Mouse (Mus musculus) megakaryocyte, adult 5-6 weeks (primary cell): ENCODE measurements around the gene Mthfd1l. TPM values are rescaled to one million over a fixed set of nuclear protein-coding genes. Genes with fewer than 3 reads are reported as not detected.
A peak's percentile ranks its signal among the peaks of the same experiment; 100 is the strongest.

Experiments
- ATAC-seq: 2 replicates; pipeline ENCODE4 v1.8.0; 2016; ENCODE audit warnings: mild to moderate bottlenecking, inconsistent platforms; ENCODE audit not compliant: poor library complexity, severe bottlenecking
- total RNA-seq, 2 experiments: library from RNA; stranded (forward) in 1 of 2; stranded (reverse) in 1 of 2; fragments of 153-499, 151-499 nt in 1 of 2; fragments of 221-1000, 200-1000 nt in 1 of 2; gene quantifications; 2 replicates each; pipeline versions ENCODE4 v1.2.3 to v1.2.4; 2015 to 2017

The Mthfd1l gene
- total RNA-seq, 2 experiments from 2014 or later, result 20.9 to 76.5 TPM

- ATAC-seq, result no peak
Observed at GRCm38 (mm10) chr10:3976623-3977010, 3.7 kb downstream of the Mthfd1l start.

DNA sequence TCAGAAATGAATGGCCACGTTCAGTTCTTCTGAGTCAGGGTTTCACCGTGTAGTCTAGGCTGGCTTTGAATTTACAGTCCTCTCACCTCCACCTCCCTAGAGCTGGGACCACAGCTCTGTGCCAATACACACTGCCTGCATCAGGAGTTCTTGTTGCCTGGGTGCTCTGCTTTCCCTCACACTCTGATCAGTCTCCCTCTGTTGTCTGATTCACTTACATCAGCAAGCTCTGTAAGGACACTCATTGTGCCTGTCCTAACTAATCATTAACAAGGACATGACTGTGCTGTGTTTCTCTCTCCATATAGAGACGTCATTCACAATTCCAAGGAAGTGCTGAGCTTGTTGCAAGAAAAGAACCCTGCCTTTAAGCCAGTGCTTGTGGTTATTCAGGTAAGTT is 5.4 kb downstream of the Mthfd1l start:
- ATAC-seq, result no peak

GRCm38 (mm10) chr10:3978792-3979488 is 6.0 kb downstream of the Mthfd1l start:
- ATAC-seq, result no peak

GRCm38 (mm10) chr10:3980231-3980630 is 7.3 kb downstream of the Mthfd1l start:
- no peak for ATAC-seq

- ATAC-seq, result no peak
Observed at GRCm38 (mm10) chr10:3990295-3990883, 17.5 kb downstream of the Mthfd1l start.

DNA sequence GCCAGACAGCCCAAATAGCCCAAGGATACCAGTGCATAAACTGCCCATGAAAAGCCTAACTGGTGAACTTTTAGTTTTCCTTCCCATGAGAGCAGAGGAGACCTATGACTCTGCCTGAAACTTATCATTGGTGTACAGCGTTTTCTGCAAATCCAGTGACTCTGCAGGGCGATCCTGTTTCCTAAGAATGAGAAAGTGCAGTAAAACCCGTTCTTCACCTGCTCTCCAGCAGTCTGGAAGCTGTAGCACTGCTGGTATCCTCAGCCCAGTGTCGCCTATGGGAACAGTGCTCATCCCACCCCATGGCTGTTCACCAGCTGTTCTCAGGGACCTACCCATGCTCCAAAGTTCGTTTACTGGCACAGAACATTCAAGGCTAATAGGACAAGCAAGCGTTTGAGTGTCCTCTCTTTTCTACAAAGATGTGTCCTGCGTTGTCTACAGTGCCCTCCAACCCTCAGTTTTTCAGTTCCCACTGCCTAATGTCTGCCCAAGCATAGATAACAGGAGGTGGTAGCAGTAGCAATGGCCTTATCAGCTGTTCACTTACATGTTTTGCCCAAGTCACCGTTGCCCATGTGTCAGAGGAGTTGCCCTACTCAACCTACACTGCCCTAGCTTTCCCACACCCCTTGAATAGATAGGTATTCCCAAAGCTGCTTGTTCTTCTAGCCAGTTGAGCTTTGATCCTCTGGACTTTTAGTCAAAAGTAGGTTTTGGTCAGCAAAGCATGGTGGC is 20.6 kb downstream of the Mthfd1l start:
- ATAC-seq, result no peak; the same call in 1 of the 2 replicates

DNA sequence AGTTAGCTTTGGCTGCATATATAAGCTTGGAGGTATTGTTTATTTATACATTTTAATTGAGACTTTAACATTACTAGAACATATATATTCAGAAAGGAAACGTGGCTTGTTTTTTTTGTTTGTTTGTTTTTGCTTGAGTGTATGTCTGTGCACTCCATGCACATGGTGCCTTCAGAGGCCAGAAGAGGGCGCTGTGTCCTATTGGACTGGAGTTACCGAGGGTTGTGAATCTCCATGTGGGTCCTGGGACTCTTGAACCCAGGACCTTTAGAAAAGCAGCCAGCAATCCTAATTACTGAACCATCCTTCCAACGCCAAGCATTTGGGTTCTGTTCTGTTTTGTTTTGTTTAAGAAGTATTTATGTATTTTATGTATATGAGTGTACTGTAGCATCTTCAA is 22.4 kb downstream of the Mthfd1l start:
- ATAC-seq, result no peak

- peak; percentile 83 for ATAC-seq
Observed at GRCm38 (mm10) chr10:3996170-3996876, 23.4 kb downstream of the Mthfd1l start.

- ATAC-seq, result no peak
Observed at GRCm38 (mm10) chr10:3997851-3998426, 25.0 kb downstream of the Mthfd1l start.

GRCm38 (mm10) chr10:4002711-4003110 is 29.8 kb downstream of the Mthfd1l start:
- no peak for ATAC-seq

GRCm38 (mm10) chr10:4005191-4005590 is 32.3 kb downstream of the Mthfd1l start:
- no peak for ATAC-seq

GRCm38 (mm10) chr10:4006296-4007015 is 33.5 kb downstream of the Mthfd1l start:
- no peak for ATAC-seq

- ATAC-seq, result no peak
Observed at GRCm38 (mm10) chr10:4022628-4023303, 49.8 kb downstream of the Mthfd1l start.

GRCm38 (mm10) chr10:4026616-4027015 is 53.7 kb downstream of the Mthfd1l start:
- no peak for ATAC-seq

DNA sequence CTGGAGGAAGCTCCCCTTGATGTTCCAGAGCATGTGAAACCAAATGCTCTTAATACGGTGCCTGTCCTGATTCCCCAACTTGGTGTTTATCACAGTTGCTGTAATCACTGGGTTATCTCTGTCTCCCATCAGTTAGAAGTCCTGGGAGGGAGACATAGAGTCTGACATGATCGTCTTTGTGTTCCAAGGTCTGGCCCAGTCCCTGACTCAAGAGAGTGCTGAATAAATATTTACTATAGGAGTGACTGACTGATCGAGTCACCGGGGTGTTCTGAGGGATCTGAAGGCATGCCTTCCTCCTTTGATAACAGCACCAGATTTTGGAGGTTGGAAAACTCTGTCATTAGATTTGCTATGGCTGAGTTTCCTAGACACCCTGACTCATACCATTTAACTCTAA is 54.5 kb downstream of the Mthfd1l start:
- no peak for ATAC-seq

GRCm38 (mm10) chr10:4028851-4029442 is 56.0 kb downstream of the Mthfd1l start:
- ATAC-seq, result no peak

GRCm38 (mm10) chr10:4033761-4034160 is 60.8 kb downstream of the Mthfd1l start:
- no peak for ATAC-seq

DNA sequence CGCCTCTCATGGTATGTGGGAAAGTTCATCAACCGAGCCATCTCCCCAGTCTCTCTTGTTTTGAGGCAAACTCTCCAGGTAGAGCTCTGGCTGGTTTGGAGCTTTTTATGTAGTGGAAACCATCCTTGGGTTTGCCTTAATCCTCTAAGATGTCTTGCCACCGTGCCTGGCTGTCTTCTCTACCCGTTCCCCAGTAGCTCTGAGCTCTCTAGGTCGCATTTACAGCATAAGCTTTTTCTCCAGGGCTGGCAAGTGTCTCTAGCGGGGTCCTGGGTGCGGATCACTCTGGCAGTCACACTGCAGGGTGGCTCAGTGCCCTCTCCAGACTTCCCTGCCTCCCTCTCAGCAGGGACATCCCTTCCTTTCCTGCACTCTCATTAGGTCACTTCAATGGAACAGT is 63.6 kb downstream of the Mthfd1l start:
- ATAC-seq, result no peak

DNA sequence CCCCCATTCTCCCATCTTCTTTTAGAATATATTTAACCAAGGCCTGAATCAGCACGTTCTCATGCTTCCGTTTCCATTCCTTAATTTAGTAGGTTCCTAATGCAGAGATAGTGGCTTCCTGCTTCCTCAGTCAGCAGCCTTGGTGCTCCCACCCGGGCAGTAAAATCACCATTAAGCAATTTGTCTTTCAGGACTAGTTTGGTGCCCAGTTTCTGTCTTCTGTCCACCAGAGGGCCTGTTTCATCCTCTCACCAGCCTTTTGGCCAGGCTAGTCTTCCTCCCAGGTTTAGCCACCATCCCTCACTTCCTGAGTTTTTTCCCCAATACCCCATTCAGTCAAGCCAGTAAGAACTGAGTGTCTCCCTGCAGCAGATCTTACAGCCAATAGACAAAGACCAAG is 64.1 kb downstream of the Mthfd1l start:
- no peak for ATAC-seq
